Mouse (Mus musculus) E14TG2a.4 (cell line): Measurements from ENCODE around the gene Fpr3.
"Not testable (repeated sequence)": the region's sequence is repeated elsewhere in the genome, so short reads cannot be mapped to it uniquely, and the experiment has no call there.

Source experiments
- H3K27me3 ChIP-seq: 2 replicates; pipeline ENCODE4 v1.6.1; 2014; ENCODE audit warnings: low read length, control low read depth; ENCODE audit not compliant: insufficient read depth
- H3K36me3 ChIP-seq: 2 replicates; pipeline ENCODE4 v1.6.1; 2014; ENCODE audit warnings: low read length, control low read depth; ENCODE audit not compliant: insufficient read depth
- H3K4me1 ChIP-seq: replicated peaks from 2 replicates; pipeline ENCODE4 v1.6.1; 2014; ENCODE audit warnings: low read depth, low read length, control low read depth
- H3K4me3 ChIP-seq: replicated peaks from 2 replicates; pipeline ENCODE4 v1.5.1; 2014; ENCODE audit warnings: mild to moderate bottlenecking, low read length
- H3K9me3 ChIP-seq: 2 replicates; pipeline ENCODE4 v1.6.1; 2014; ENCODE audit warnings: low read length, control low read depth
- CTCF ChIP-seq: conservative IDR thresholded peaks from 2 replicates; pipeline ENCODE4 v1.5.1; 2014; ENCODE audit warnings: low read length
- NANOG ChIP-seq: IDR thresholded peaks from 2 replicates; pipeline ENCODE4 v1.6.1; 2014; ENCODE audit warnings: borderline replicate concordance, low read length, mixed read lengths
- POU5F1 ChIP-seq: IDR thresholded peaks from 2 replicates; pipeline ENCODE4 v1.6.1; 2014; ENCODE audit warnings: low read length, borderline replicate concordance

The Fpr3 gene

GRCm38 (mm10) chr17:17909636-17910421, 22.2 kb downstream of the Fpr3 start:
- Histone ChIP-seq H3K27me3 (peaks cover 53% of the 10 kb centered on the region), H3K9me3 (peaks cover 4% of the 10 kb centered on the region; the same call in 1 of the 2 replicates), H3K4me1 (peaks cover 21% of the 10 kb centered on the region; the same call in 1 of the 2 replicates), H3K36me3 (no peaks in the 10 kb centered on the region), H3K4me3 (peak overlapping the region; percentile 77)
- TF ChIP-seq NANOG, result no peak
- no peak for TF ChIP-seq CTCF
- no peak for TF ChIP-seq POU5F1

- H3K36me3 ChIP-seq, result not testable (repeated sequence)
Observed at GRCm38 (mm10) chr17:17912618-17913017, 25.0 kb downstream of the Fpr3 start.

GRCm38 (mm10) chr17:17917376-17917775, 29.7 kb downstream of the Fpr3 start:
- Histone ChIP-seq H3K36me3 (no peaks in the 10 kb centered on the region), H3K4me1 (no peaks in the 10 kb centered on the region), H3K4me3 (no peak overlapping the region), H3K27me3 (0 out of 2 replicates have a peak, but pooled peaks cover 2% of the 10 kb centered on the region), H3K9me3 (no peaks in the 10 kb centered on the region)
- TF ChIP-seq NANOG (no peak), POU5F1 (no peak), CTCF (no peak)

More at GRCm38 (mm10) chr17:17912618-17913017, 25.0 kb downstream of the Fpr3 start:
- H3K9me3 ChIP-seq, H3K4me3 ChIP-seq: not testable (repeated sequence)
- Histone ChIP-seq H3K4me1 (peaks cover 16% of the 10 kb centered on the region; the same call in 1 of the 2 replicates), H3K27me3 (peaks cover 41% of the 10 kb centered on the region)

DNA sequence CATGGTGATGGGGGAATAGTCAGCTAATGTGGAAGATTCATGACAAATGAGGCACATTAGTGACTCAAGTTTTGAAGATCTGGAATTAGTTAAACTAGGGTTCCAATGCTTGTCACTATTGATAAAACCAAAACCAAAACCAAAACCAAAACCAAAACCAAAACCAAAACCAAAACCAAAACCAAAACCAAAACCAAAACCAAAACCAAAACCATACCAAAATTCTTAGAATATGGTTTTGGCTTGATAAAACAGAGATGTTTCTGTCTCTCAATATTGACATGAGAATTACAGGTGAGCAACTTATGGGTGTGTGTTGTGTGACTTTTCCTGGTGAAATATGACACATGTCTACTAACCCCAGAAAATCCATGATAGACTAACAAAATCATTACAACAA, 30.1 kb downstream of the Fpr3 start:
- Histone ChIP-seq H3K9me3 (no peaks in the 10 kb centered on the region), H3K27me3 (no peaks in the 10 kb centered on the region), H3K4me3 (no peak overlapping the region), H3K36me3 (no peaks in the 10 kb centered on the region), H3K4me1 (no peaks in the 10 kb centered on the region)
- TF ChIP-seq POU5F1, result no peak
- no peak for TF ChIP-seq CTCF
- no peak for TF ChIP-seq NANOG

- TF ChIP-seq NANOG, result no peak
- TF ChIP-seq CTCF, result no peak
- no peak for TF ChIP-seq POU5F1
- Histone ChIP-seq H3K27me3 (no peaks in the 10 kb centered on the region), H3K36me3 (no peaks in the 10 kb centered on the region), H3K4me3 (no peak overlapping the region), H3K4me1 (no peaks in the 10 kb centered on the region), H3K9me3 (peaks cover 81% of the 10 kb centered on the region)
Observed at GRCm38 (mm10) chr17:17973443-17973842, 85.8 kb downstream of the Fpr3 start.

DNA sequence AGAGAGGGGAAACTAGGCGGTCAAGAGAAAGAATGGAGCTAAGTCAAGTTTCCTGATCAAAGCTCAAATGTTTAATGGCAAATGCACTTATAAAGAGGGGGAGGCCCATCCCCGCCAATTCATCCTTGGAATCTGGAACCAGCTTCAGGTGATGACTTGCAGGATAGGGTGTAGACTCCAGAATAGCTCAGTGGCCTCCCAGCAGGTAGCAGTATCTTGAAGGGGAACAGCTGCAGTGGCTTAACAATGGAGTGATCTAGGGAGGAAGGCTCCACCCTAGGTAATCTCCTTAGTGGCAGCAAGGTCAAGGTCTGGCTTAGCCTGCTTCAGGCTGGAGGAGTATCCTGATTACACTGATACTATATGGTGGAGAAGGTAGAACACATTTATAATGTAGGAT, 93.6 kb downstream of the Fpr3 start:
- not testable (repeated sequence) for H3K27me3 ChIP-seq, H3K4me3 ChIP-seq, H3K36me3 ChIP-seq, H3K4me1 ChIP-seq
- peaks cover 66% of the 10 kb centered on the region for H3K9me3 ChIP-seq

- H3K4me1 ChIP-seq, result no peaks in the 10 kb centered on the region
- TF ChIP-seq CTCF (no peak), POU5F1 (no peak), NANOG (no peak)
- H3K27me3 ChIP-seq, result no peaks in the 10 kb centered on the region
- no peaks in the 10 kb centered on the region for H3K9me3 ChIP-seq
- H3K36me3 ChIP-seq, result no peaks in the 10 kb centered on the region
- H3K4me3 ChIP-seq, result no peak overlapping the region
Observed at GRCm38 (mm10) chr17:18004752-18005151, 117.1 kb downstream of the Fpr3 start.
